Mouse (Mus musculus) ES-E14 (cell line): Measurements from ENCODE around the gene Tsga10ip. TPM values are rescaled to one million over a fixed set of nuclear protein-coding genes. Genes with fewer than 3 reads are reported as not detected.

Experiments
- DNase-seq: peaks from one replicate; pipeline ENCODE4 v3.0.0-alpha.2; 2013; ENCODE audit warnings: low read depth, low spot score
- H3K27ac ChIP-seq: 2 replicates; pipeline ENCODE4 v1.5.1; 2012; ENCODE audit warnings: low read depth, mild to moderate bottlenecking, low read length, moderate library complexity, mixed read lengths; ENCODE audit not compliant: poor library complexity, insufficient read depth, severe bottlenecking
- H3K36me3 ChIP-seq: 2 replicates; pipeline ENCODE4 v1.6.1; 2012; ENCODE audit warnings: mild to moderate bottlenecking, low read length, moderate library complexity, mixed read lengths; ENCODE audit not compliant: control insufficient read depth, poor library complexity, insufficient read depth, severe bottlenecking
- H3K4me1 ChIP-seq, 2 experiments: fragments of 150-350 bp in 1 of 2; sonication (generic) in 1 of 2; 2 replicates each; pipeline ENCODE4 v1.6.1; 2012; ENCODE audit warnings: low read length in 2 of 2, mild to moderate bottlenecking in 1 of 2, mixed read lengths in 1 of 2; ENCODE audit not compliant: control insufficient read depth in 2 of 2, insufficient read depth in 2 of 2, poor library complexity in 1 of 2
- H3K4me3 ChIP-seq, 2 experiments: fragments of 150-350 bp in 1 of 2; sonication (generic) in 1 of 2; 2 replicates each; pipeline ENCODE4 v1.5.1; 2012; ENCODE audit warnings: low read length in 2 of 2, low read depth in 1 of 2, mild to moderate bottlenecking in 1 of 2, mixed read lengths in 1 of 2; ENCODE audit not compliant: insufficient read depth in 1 of 2, poor library complexity in 1 of 2, severe bottlenecking in 1 of 2
- H3K9ac ChIP-seq: 2 replicates; pipeline ENCODE4 v1.6.1; 2012; ENCODE audit warnings: low read depth, mild to moderate bottlenecking, low read length, mixed read lengths; ENCODE audit not compliant: poor library complexity, insufficient read depth, severe bottlenecking
- H3K9me3 ChIP-seq: fragments of 150-350 bp; sonication (generic); 2 replicates; pipeline ENCODE4 v1.6.1; 2012; ENCODE audit warnings: low read depth, mild to moderate bottlenecking, low read length; ENCODE audit not compliant: control insufficient read depth, insufficient read depth
- CHD2 ChIP-seq: IDR thresholded peaks from 2 replicates; pipeline ENCODE4 v1.6.1; 2014; ENCODE audit warnings: mild to moderate bottlenecking, low read depth, low read length, inconsistent platforms
- HCFC1 ChIP-seq: IDR thresholded peaks from 2 replicates; pipeline ENCODE4 v1.6.1; 2012; ENCODE audit warnings: low read length, inconsistent platforms, borderline replicate concordance; ENCODE audit not compliant: insufficient read depth
- MAFK ChIP-seq: IDR thresholded peaks from 2 replicates; pipeline ENCODE4 v1.6.1; 2014; ENCODE audit warnings: mild to moderate bottlenecking, low read depth, low read length, inconsistent platforms; ENCODE audit not compliant: insufficient read depth
- ZC3H11A ChIP-seq: IDR thresholded peaks from 2 replicates; pipeline ENCODE4 v1.6.1; 2012; ENCODE audit warnings: low read depth, mild to moderate bottlenecking, inconsistent platforms, low read length, borderline replicate concordance
- ZNF384 ChIP-seq: IDR thresholded peaks from 2 replicates; pipeline ENCODE4 v1.6.1; 2012; ENCODE audit warnings: low read depth, low read length, inconsistent platforms
- in situ Hi-C, 2 experiments: fragments of 600-800 bp; cut with MboI; formaldehyde crosslinking; loops; one replicate each; pipeline ENCODE4 v1.15.1; 2025; ENCODE audit warnings: low sequenced_read_pairs in 2 of 2, inconsistent platforms in 1 of 2; ENCODE audit not compliant: unreplicated experiment in 2 of 2
- total RNA-seq: library from RNA; depleted of rRNA; stranded (reverse); fragments of 300-350 nt; gene quantifications from 2 replicates; pipeline ENCODE4 v1.2.3, GENCODE M21; 2012

Tsga10ip gene
- total RNA-seq, 1 experiment, result 1.5 TPM

DNA sequence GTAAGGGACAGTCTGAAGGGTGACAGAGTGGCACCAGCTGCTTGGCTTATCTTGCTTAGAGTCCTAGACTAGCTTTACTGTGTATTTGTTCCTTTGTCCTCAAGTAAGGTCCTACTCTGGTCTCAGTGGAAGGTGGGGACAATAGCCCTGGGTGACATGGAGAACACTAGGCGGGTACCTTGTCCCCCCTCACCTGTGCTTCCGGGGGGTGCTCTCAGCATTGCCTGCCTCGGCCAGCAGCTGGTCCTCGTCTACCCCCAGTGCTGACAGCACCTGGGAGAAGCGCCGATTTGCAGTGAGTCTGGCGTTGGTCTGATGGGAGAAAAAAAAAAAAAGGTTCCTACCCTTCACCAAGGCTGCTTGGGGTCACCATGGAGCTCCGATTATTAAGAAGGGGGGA lies 11.9 kb downstream of the Tsga10ip start:
- DNase-seq, result no peak
- no peak for TF ChIP-seq MAFK
- TF ChIP-seq HCFC1, result no peak
- TF ChIP-seq CHD2, result no peak
- no peak for TF ChIP-seq ZNF384
- no peak for TF ChIP-seq ZC3H11A
- Histone ChIP-seq H3K9ac (peak overlapping the region; percentile 89; the same call in 1 of the 2 replicates), H3K4me1 (peaks cover 2 to 14% of the 10 kb centered on the region in 2 experiments; a peak in 1 of 4 replicates), H3K27ac (no peak overlapping the region), H3K9me3 (no peaks in the 10 kb centered on the region), H3K4me3 (peak overlapping the region; percentile 73 to 94), H3K36me3 (peaks cover 4% of the 10 kb centered on the region; the same call in 1 of the 2 replicates)
- in situ Hi-C loops, result no loop called here

DNA sequence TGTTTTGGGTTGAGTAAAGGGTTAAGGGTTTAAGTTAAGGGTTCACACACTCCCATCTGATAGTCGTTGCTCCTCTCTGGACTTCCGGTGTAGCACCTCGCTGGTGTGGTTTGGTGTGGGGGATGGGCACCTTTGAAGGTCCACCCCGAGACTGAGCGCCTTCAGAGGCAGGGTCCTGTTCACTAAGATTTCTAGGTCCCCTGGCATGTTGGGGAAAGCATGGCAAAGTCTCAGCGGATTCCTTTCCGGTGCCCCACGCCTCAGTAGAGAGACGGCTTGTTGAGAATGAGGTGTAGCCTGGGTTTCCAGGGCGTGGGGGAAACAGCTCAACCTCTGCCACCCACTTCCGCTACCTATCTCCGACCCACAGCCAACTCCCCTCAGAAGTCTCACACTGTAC lies 12.7 kb downstream of the Tsga10ip start:
- no peak for DNase-seq
- peak overlapping the region; percentile 28 for H3K27ac ChIP-seq
- H3K9ac ChIP-seq, result peak overlapping the region; percentile 89
- peak overlapping the region; percentile 73 to 94 for H3K4me3 ChIP-seq
- peaks cover 10% of the 10 kb centered on the region for H3K36me3 ChIP-seq
- peaks cover 2 to 14% of the 10 kb centered on the region in 2 experiments; a peak in 1 of 4 replicates for H3K4me1 ChIP-seq
- TF ChIP-seq HCFC1, result no peak
- no peak for TF ChIP-seq ZNF384
- TF ChIP-seq CHD2, result no peak
- no peak for TF ChIP-seq ZC3H11A
- no peak for TF ChIP-seq MAFK
- in situ Hi-C loops, result no loop called here
- no peaks in the 10 kb centered on the region for H3K9me3 ChIP-seq

GRCm38 (mm10) chr19:5388588-5389242 lies 13.6 kb downstream of the Tsga10ip start, which contains the start of gene Sart1:
Sart1 (minus strand) TSS chr19:5388703.
- H3K27ac ChIP-seq, result peak within 1 kb of the TSS; percentile 70
- H3K4me3 ChIP-seq, result peak within 1 kb of the TSS; percentile 94 to 96
- peaks cover 2 to 14% of the 10 kb centered on the region in 2 experiments; a peak in 1 of 4 replicates for H3K4me1 ChIP-seq
- in situ Hi-C loops, result no loop called here
- H3K36me3 ChIP-seq, result peaks cover 19% of the 10 kb centered on the region
- no peak for TF ChIP-seq ZC3H11A
- no peak for TF ChIP-seq MAFK
- peak; percentile 73; the same call in 1 of the 2 replicates for TF ChIP-seq HCFC1
- no peak for TF ChIP-seq ZNF384
- no peak for TF ChIP-seq CHD2
- H3K9ac ChIP-seq, result peak within 1 kb of the TSS; percentile 94
- peak; percentile 91 for DNase-seq
- H3K9me3 ChIP-seq, result no peaks in the 10 kb centered on the region

GRCm38 (mm10) chr19:5388011-5388441 lies 14.3 kb downstream of the Tsga10ip start:
- Histone ChIP-seq H3K4me3 (peak overlapping the region; percentile 94 to 96), H3K9ac (peak overlapping the region; percentile 94), H3K36me3 (peaks cover 26% of the 10 kb centered on the region), H3K4me1 (peaks cover 2 to 15% of the 10 kb centered on the region in 2 experiments; a peak in 1 of 4 replicates), H3K27ac (peak overlapping the region; percentile 70), H3K9me3 (no peaks in the 10 kb centered on the region)
- no peak for DNase-seq
- in situ Hi-C loops, result no loop called here
- TF ChIP-seq HCFC1, result no peak
- TF ChIP-seq ZC3H11A, result no peak
- no peak for TF ChIP-seq MAFK
- TF ChIP-seq CHD2, result no peak
- TF ChIP-seq ZNF384, result no peak
